Mouse (Mus musculus) yolk sac, embryonic 10.5 days (tissue): ENCODE results near the gene Adh5.
"Not testable (repeated sequence)": the region's sequence is repeated elsewhere in the genome, so short reads cannot be mapped to it uniquely, and the experiment has no call there.

Experiments used
- DNase-seq: peaks from one replicate; pipeline ENCODE4 v3.0.0-alpha.2; 2017; ENCODE audit warnings: low spot score

Adh5 gene

GRCm38 (mm10) chr3:138460260-138460659 lies 17.4 kb downstream of the Adh5 start:
- no peak for DNase-seq

GRCm38 (mm10) chr3:138461832-138462231 lies 18.9 kb downstream of the Adh5 start:
- no peak for DNase-seq

GRCm38 (mm10) chr3:138463137-138463536 lies 20.2 kb downstream of the Adh5 start:
- DNase-seq = no peak

- peak; percentile 22 for DNase-seq
Measured at GRCm38 (mm10) chr3:138463807-138464206, 20.9 kb downstream of the Adh5 start.

GRCm38 (mm10) chr3:138464573-138465147 lies 21.8 kb downstream of the Adh5 start:
- no peak for DNase-seq

- not testable (repeated sequence) for DNase-seq
Measured at GRCm38 (mm10) chr3:138466656-138467055, 23.8 kb downstream of the Adh5 start.

- no peak for DNase-seq
Measured at GRCm38 (mm10) chr3:138471066-138471465, 28.2 kb downstream of the Adh5 start.

- DNase-seq = no peak
Measured at GRCm38 (mm10) chr3:138479489-138479888, 36.6 kb downstream of the Adh5 start.

- DNase-seq = no peak
Measured at GRCm38 (mm10) chr3:138481526-138482284, 38.8 kb downstream of the Adh5 start.

GRCm38 (mm10) chr3:138483240-138483639 lies 40.3 kb downstream of the Adh5 start:
- no peak for DNase-seq

- DNase-seq = no peak
Measured at GRCm38 (mm10) chr3:138488584-138489326, 45.9 kb downstream of the Adh5 start.

- peak; percentile 98 for DNase-seq
Measured at GRCm38 (mm10) chr3:138489327-138490033, 46.6 kb downstream of the Adh5 start, which contains the start of gene Metap1. TSS of gene Metap1 (minus strand) at chr3:138489515.

GRCm38 (mm10) chr3:138490034-138490337 lies 47.1 kb downstream of the Adh5 start:
- DNase-seq = no peak

GRCm38 (mm10) chr3:138493668-138494067 lies 50.8 kb downstream of the Adh5 start:
- no peak for DNase-seq

GRCm38 (mm10) chr3:138494565-138494964 lies 51.7 kb downstream of the Adh5 start:
- DNase-seq = no peak

GRCm38 (mm10) chr3:138495166-138496145 lies 52.6 kb downstream of the Adh5 start:
- DNase-seq = no peak

GRCm38 (mm10) chr3:138498731-138499130 lies 55.8 kb downstream of the Adh5 start:
- DNase-seq = no peak

- DNase-seq = peak; percentile 21
Measured at GRCm38 (mm10) chr3:138499854-138500740, 57.2 kb downstream of the Adh5 start.

GRCm38 (mm10) chr3:138503754-138504153 lies 60.9 kb downstream of the Adh5 start:
- DNase-seq = no peak
